Mouse (Mus musculus) c-Kit-positive CD71-negative TER-119-negative erythroid progenitor cells, embryonic 14.5 days (primary cell): ENCODE measurements around the gene Cwc27.

ENCODE experiments used
- DNase-seq: peaks from one replicate; pipeline ENCODE4 v3.0.0-alpha.2; 2013; ENCODE audit warnings: low read depth

Cwc27 gene

GRCm38 (mm10) chr13:104816635-104817571, at the start of gene Cwc27:
Gene Cwc27 (minus strand): TSS chr13:104817142.
- DNase-seq = peak; percentile 79

- no peak for DNase-seq
These were observed 49.8 kb upstream of the Cwc27 start for GRCm38 (mm10) chr13:104866726-104867125.

DNA sequence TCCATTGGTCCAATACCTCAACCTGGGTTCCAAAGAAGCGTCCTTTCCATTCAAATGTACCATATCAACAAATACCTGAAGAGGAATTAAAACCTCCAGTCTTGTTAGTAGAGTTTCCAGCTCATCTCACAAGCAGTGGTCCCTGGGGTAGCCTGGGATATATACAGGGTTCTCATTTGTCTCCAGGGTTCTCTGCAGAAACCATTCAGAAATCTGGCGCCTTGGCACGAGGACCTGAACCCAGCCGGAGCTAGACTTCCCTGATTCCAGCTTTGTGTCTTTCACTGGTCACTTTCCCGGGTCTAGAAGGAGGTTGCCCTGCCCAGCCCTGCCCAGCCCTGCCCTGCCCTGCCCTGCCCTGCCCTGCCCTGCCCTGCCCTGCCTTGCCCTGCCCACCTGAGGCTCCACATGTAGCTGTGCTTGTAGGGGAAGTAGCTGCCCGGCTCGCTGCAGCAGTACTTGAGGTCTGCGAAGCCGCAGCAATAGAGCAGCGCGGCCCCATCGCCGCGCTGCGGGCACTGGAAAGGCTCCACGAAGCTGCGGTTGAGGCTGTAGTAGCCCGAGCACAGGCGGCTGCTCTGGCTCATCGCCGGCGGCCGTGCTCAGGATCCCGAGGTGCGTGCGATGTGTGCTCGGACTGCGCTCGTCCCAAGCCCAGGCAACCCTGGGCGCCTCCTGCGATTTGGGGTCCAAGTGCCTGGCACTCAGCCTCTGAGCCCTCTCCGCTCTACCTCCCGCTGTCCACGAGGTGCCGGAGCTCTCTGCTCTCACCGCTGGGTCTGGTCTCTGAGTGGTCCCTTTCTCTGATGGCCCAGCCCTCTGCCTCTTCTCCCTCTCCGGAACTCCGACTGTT, 46.4 kb upstream of the Cwc27 start, which contains the start of gene Shisal2b:
Gene Shisal2b (minus strand): TSS at position 767 of the 853 bp plus-strand sequence.
- peak; percentile 24 for DNase-seq

DNA sequence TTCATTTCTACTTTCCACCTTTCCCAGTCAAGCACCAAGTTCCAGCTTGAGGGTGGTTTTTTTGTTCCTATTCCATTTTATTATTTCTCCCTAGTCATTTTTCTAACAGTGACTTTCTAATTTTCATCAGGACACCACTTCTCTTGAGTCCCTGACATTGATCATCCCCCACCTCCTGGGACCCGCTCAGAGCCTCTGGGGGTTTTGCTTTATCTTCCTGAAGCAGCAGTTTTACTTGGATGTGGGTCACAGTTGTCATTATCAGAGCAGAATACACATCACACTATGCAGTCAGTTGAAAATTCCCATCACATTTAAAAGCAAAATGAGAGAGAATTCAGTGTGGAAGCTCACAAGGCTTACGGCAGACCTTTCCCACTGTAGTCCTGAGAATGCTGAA, 36.7 kb upstream of the Cwc27 start:
- DNase-seq = no peak

GRCm38 (mm10) chr13:104843295-104844089, 26.6 kb upstream of the Cwc27 start:
- no peak for DNase-seq

- DNase-seq = no peak
These were observed 25.0 kb upstream of the Cwc27 start for GRCm38 (mm10) chr13:104841937-104842336.

DNA sequence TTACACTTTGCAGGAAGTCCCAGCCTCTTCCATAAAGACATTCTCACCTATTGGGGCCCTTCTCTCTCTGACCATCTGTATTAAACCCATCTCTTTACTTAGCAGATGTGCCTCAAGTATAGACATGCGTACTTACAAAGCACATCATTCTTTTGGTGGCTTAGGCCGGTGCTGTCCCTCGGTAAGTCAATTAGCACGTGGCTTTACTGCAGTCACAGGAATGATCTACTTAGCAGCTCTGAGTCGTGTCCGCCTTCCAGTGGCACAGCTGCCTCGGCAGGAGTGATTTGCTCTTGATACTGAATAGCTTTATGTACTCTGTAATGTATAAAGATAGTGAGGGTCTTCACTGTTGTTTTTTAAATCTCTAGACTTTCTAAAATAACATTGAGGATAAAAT, 20.7 kb upstream of the Cwc27 start:
- no peak for DNase-seq

DNA sequence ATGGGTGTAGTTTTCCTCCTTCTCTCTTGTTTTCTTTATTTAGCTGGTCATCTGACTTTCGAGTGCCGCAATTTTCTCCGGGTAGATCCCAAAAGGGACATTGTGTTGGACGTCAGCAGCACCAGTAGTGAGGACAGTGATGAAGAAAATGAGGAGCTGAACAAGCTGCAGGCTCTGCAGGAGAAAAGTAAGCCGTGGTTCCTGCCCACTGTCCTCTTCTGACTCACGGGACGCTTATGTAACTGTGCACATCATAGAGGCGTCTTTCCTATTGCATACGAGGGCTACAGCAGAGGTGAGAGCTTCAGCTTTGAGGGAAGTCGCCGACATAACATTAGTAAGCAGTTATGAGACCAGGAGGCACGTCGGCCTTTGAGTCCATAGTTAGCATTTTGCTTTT, 15.9 kb upstream of the Cwc27 start:
- DNase-seq = no peak

- DNase-seq = peak; percentile 28
These were observed 8.5 kb upstream of the Cwc27 start for GRCm38 (mm10) chr13:104825470-104825869.

DNA sequence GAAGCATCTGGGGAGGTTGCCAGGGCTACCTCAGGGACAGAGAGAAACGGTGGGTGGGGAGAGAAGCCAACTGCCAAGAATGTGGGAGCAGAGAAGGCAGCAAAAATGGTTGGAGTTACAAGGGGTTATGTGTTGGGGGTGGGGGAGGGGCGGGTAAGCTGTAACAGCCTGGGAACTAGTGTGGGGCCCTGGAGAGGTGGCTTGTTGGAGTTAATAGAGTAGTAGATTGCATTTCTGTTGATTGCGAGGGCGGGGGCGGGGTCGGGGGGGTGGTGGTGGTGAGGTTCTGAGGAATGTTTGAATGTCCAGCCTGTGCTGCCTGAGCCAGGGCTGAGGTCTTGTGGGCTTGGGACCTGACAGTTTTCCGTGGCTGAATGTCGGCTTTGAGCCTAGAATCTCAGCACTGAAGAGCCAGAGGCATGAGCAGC, 5.5 kb upstream of the Cwc27 start:
- DNase-seq = no peak

DNA sequence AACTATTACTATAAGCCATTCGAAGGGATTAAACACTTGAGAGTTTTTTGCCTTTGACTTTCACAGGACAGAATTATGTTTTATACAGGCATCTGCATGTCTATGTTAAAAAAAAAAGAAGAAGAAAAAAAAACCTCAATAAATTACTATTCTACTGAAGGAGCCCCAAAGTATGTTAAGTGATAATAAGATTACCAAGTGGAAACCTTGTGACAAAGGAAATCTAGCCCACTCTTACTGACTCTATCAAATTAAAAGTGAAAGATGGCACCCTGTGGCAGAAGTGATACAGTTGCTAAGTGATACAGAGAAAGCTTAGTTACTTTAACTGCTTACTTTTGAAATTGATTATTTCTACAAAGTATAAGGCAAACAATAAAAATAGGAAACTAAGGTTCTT, 5.0 kb upstream of the Cwc27 start:
- no peak for DNase-seq

GRCm38 (mm10) chr13:104821192-104821591, 4.2 kb upstream of the Cwc27 start:
- DNase-seq = no peak

GRCm38 (mm10) chr13:104817696-104818095, 754 bp upstream of the Cwc27 start:
- peak; percentile 12 for DNase-seq

DNA sequence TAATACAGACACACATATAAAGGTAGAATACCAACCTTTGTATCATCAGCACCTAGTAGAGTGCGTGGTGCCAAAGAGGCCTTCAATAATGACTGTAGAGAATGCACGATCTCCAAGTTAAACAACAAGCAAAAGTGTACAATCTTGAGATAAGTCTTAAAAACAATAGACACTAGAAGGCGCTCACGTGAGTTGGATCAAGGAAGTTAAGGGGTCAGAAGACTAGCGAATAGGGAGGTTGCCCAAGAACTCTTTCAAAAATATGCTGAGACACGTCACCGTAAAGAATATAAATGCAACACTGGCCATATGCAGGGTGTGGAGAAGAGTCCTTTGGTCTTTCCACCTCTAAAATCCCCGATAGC, 690 bp downstream of the Cwc27 start:
- peak; percentile 41 for DNase-seq

- peak; percentile 41 for DNase-seq
These were observed 11.3 kb downstream of the Cwc27 start for GRCm38 (mm10) chr13:104805681-104806080.

GRCm38 (mm10) chr13:104799566-104800182, 17.3 kb downstream of the Cwc27 start:
- no peak for DNase-seq

GRCm38 (mm10) chr13:104799067-104799466, 17.9 kb downstream of the Cwc27 start:
- DNase-seq = no peak

GRCm38 (mm10) chr13:104794421-104794820, 22.5 kb downstream of the Cwc27 start:
- no peak for DNase-seq

DNA sequence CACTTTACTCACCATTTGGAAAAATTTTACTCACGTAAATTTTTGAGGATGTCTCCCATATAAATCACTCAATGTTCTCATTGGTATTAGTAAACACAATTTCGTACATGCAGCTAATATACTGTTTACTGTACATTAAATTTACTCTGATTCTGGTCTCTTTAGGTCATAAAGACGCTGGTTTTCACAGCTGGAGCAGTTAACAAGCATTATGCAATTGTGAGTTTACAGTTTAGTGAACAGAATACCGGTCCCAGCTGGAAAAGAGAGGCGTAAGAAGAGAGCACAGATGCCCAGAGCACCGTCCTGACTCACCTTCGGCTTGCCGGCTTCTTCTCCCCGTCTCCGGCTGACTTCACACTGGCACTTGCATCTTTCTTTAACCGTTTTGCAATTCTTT, 24.8 kb downstream of the Cwc27 start, which contains the start of gene Srek1ip1:
Gene Srek1ip1 (plus strand): TSS at position 301 of the 400 bp plus-strand sequence.
- DNase-seq = no peak

DNA sequence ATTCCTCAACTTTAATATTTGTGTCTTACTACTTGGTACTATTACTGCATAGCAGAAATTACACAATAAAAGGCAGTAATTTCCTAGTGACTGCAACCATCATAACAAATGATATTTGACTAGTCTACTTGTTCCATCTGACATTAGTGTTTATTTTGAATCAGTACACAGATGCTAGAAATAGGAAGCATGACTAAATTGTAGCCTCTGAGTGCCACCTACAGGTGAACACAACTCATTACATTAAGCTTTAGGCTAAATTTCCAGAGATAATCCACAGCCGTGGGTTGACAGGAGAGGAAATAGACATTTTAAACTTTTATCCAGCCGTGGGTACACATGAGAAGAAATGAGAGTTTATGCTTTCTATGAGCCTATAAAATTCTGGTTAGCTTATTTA, 27.3 kb downstream of the Cwc27 start:
- peak; percentile 35 for DNase-seq

GRCm38 (mm10) chr13:104787260-104787659, 29.7 kb downstream of the Cwc27 start:
- no peak for DNase-seq
